Mouse (Mus musculus) G1E (cell line): ENCODE results near the gene Vars2.

Source experiments
- CTCF ChIP-seq: IDR thresholded peaks from 2 replicates; pipeline ENCODE4 v1.5.1; 2012; ENCODE audit warnings: low read depth, low read length, inconsistent platforms, mixed read lengths
- GATA1 ChIP-seq: IDR thresholded peaks from 2 replicates; pipeline ENCODE4 v1.6.1; 2012; ENCODE audit warnings: borderline replicate concordance, low read length, inconsistent platforms, mixed read lengths
- GATA2 ChIP-seq: IDR thresholded peaks from 2 replicates; pipeline ENCODE4 v1.6.1; 2012; ENCODE audit warnings: low read depth, low read length, inconsistent platforms, borderline replicate concordance
- POLR2AphosphoS5 ChIP-seq: IDR thresholded peaks from 2 replicates; pipeline ENCODE4 v1.6.1; 2012; ENCODE audit warnings: low read depth, low read length, inconsistent platforms; ENCODE audit not compliant: insufficient replicate concordance

- TF ChIP-seq GATA1 = no peak
- no peak for TF ChIP-seq GATA2
- TF ChIP-seq POLR2AphosphoS5 = no peak
- no peak for TF ChIP-seq CTCF
Measured at GRCm38 (mm10) chr17:35703751-35704271, 36.4 kb upstream of the Vars2 start.
